Mouse (Mus musculus): ENCODE measurements at regions not wholly inside any gene's neighbourhood (a gene's known extent, or its start where the extent isn't known, plus 50 kb on each side); places are given as distances from the start of the nearest gene placed in this dataset.
A peak's percentile ranks its signal among the peaks of the same experiment; 100 is the strongest.

GRCm38 (mm10) chr13:5440454-5440853 lies 420.8 kb upstream of the Klf6 start:
- ATAC-seq (ENCODE audit: low FRiP score, low TSS enrichment) = no peak
- Histone ChIP-seq H3K9me3 (ENCODE audit: control insufficient read depth, low read length) (no peaks in the 10 kb centered on the region), H3K9ac (replicated peaks; ENCODE audit: low read length) (no peak overlapping the region), H3K4me1 (ENCODE audit: control insufficient read depth, insufficient read depth, low read length) (no peaks in the 10 kb centered on the region), H3K4me3 (replicated peaks; ENCODE audit: low read depth, low read length) (no peak overlapping the region), H3K36me3 (ENCODE audit: control insufficient read depth, insufficient read depth, low read length) (no peaks in the 10 kb centered on the region), H3K27me3 (ENCODE audit: control insufficient read depth, insufficient read depth, low read length) (no peaks in the 10 kb centered on the region), H3K4me2 (ENCODE audit: low read length) (no peak overlapping the region), H3K27ac (replicated peaks; ENCODE audit: low read depth, low read length) (no peak overlapping the region)
- no peak for DNase-seq
- WGBS = 84% methylated on average over 4 of the region's 4 CpGs

GRCm38 (mm10) chr13:5444759-5445478 lies 416.4 kb upstream of the Klf6 start:
- Histone ChIP-seq H3K36me3 (ENCODE audit: control insufficient read depth, insufficient read depth, low read length) (no peaks in the 10 kb centered on the region), H3K4me3 (replicated peaks; ENCODE audit: low read depth, low read length) (no peak overlapping the region), H3K9ac (replicated peaks; ENCODE audit: low read length) (no peak overlapping the region), H3K27ac (replicated peaks; ENCODE audit: low read depth, low read length) (no peak overlapping the region), H3K4me1 (ENCODE audit: control insufficient read depth, insufficient read depth, low read length) (no peaks in the 10 kb centered on the region), H3K9me3 (ENCODE audit: control insufficient read depth, low read length) (no peaks in the 10 kb centered on the region), H3K27me3 (ENCODE audit: control insufficient read depth, insufficient read depth, low read length) (no peaks in the 10 kb centered on the region), H3K4me2 (ENCODE audit: low read length) (no peak overlapping the region)
- WGBS = 84% methylated on average over 5 of the region's 5 CpGs
- DNase-seq = no peak
- no peak for ATAC-seq (ENCODE audit: low FRiP score, low TSS enrichment)

- Histone ChIP-seq H3K4me2 (ENCODE audit: low read length) (no peak overlapping the region), H3K4me1 (ENCODE audit: control insufficient read depth, insufficient read depth, low read length) (no peaks in the 10 kb centered on the region), H3K27ac (replicated peaks; ENCODE audit: low read depth, low read length) (no peak overlapping the region), H3K36me3 (ENCODE audit: control insufficient read depth, insufficient read depth, low read length) (no peaks in the 10 kb centered on the region), H3K27me3 (ENCODE audit: control insufficient read depth, insufficient read depth, low read length) (no peaks in the 10 kb centered on the region), H3K4me3 (replicated peaks; ENCODE audit: low read depth, low read length) (no peak overlapping the region), H3K9ac (replicated peaks; ENCODE audit: low read length) (no peak overlapping the region), H3K9me3 (ENCODE audit: control insufficient read depth, low read length) (no peaks in the 10 kb centered on the region)
- ATAC-seq (ENCODE audit: low FRiP score, low TSS enrichment) (no peak), DNase-seq (no peak)
- 82% methylated on average over 1 of the region's 1 CpGs for WGBS
Measured at GRCm38 (mm10) chr13:5448601-5449000, 412.7 kb upstream of the Klf6 start.

GRCm38 (mm10) chr13:5480779-5481178 lies 380.5 kb upstream of the Klf6 start:
- no peaks in the 10 kb centered on the region for H3K27me3 ChIP-seq (ENCODE audit: control insufficient read depth, insufficient read depth, low read length)
- H3K4me2 ChIP-seq (ENCODE audit: low read length) = no peak overlapping the region
- ATAC-seq (ENCODE audit: low FRiP score, low TSS enrichment) = no peak
- H3K9me3 ChIP-seq (ENCODE audit: control insufficient read depth, low read length) = no peaks in the 10 kb centered on the region
- no peak for DNase-seq
- H3K36me3 ChIP-seq (ENCODE audit: control insufficient read depth, insufficient read depth, low read length) = no peaks in the 10 kb centered on the region
- H3K4me3 ChIP-seq (replicated peaks; ENCODE audit: low read depth, low read length) = no peak overlapping the region
- WGBS = 66% methylated on average over 2 of the region's 2 CpGs
- H3K4me1 ChIP-seq (ENCODE audit: control insufficient read depth, insufficient read depth, low read length) = no peaks in the 10 kb centered on the region
- no peak overlapping the region for H3K27ac ChIP-seq (replicated peaks; ENCODE audit: low read depth, low read length)
- no peak overlapping the region for H3K9ac ChIP-seq (replicated peaks; ENCODE audit: low read length)

- Histone ChIP-seq H3K4me2 (ENCODE audit: low read length) (no peak overlapping the region), H3K4me3 (replicated peaks; ENCODE audit: low read depth, low read length) (no peak overlapping the region), H3K9me3 (ENCODE audit: control insufficient read depth, low read length) (no peaks in the 10 kb centered on the region), H3K36me3 (ENCODE audit: control insufficient read depth, insufficient read depth, low read length) (no peaks in the 10 kb centered on the region), H3K4me1 (ENCODE audit: control insufficient read depth, insufficient read depth, low read length) (no peaks in the 10 kb centered on the region), H3K27me3 (ENCODE audit: control insufficient read depth, insufficient read depth, low read length) (no peaks in the 10 kb centered on the region), H3K27ac (replicated peaks; ENCODE audit: low read depth, low read length) (no peak overlapping the region), H3K9ac (replicated peaks; ENCODE audit: low read length) (no peak overlapping the region)
- no peak for ATAC-seq (ENCODE audit: low FRiP score, low TSS enrichment)
- DNase-seq = no peak
- 89% methylated on average over 1 of the region's 1 CpGs for WGBS
Measured at GRCm38 (mm10) chr13:5492266-5492665, 369.0 kb upstream of the Klf6 start.

- DNase-seq (peak; percentile 13), ATAC-seq (ENCODE audit: low FRiP score, low TSS enrichment) (no peak)
- no peak overlapping the region for H3K9ac ChIP-seq (replicated peaks; ENCODE audit: low read length)
- H3K4me1 ChIP-seq (ENCODE audit: control insufficient read depth, insufficient read depth, low read length) = no peaks in the 10 kb centered on the region
- H3K4me3 ChIP-seq (replicated peaks; ENCODE audit: low read depth, low read length) = no peak overlapping the region
- H3K27me3 ChIP-seq (ENCODE audit: control insufficient read depth, insufficient read depth, low read length) = no peaks in the 10 kb centered on the region
- H3K9me3 ChIP-seq (ENCODE audit: control insufficient read depth, low read length) = no peaks in the 10 kb centered on the region
- H3K4me2 ChIP-seq (ENCODE audit: low read length) = no peak overlapping the region
- H3K27ac ChIP-seq (replicated peaks; ENCODE audit: low read depth, low read length) = no peak overlapping the region
- no peaks in the 10 kb centered on the region for H3K36me3 ChIP-seq (ENCODE audit: control insufficient read depth, insufficient read depth, low read length)
Measured at GRCm38 (mm10) chr13:5497535-5497934, 363.7 kb upstream of the Klf6 start.

GRCm38 (mm10) chr13:5511784-5512183 lies 349.5 kb upstream of the Klf6 start:
- H3K9me3 ChIP-seq (ENCODE audit: control insufficient read depth, low read length) = no peaks in the 10 kb centered on the region
- no peak overlapping the region for H3K4me2 ChIP-seq (ENCODE audit: low read length)
- ATAC-seq (ENCODE audit: low FRiP score, low TSS enrichment) (no peak), DNase-seq (no peak)
- no peaks in the 10 kb centered on the region for H3K36me3 ChIP-seq (ENCODE audit: control insufficient read depth, insufficient read depth, low read length)
- H3K4me1 ChIP-seq (ENCODE audit: control insufficient read depth, insufficient read depth, low read length) = no peaks in the 10 kb centered on the region
- H3K9ac ChIP-seq (replicated peaks; ENCODE audit: low read length) = no peak overlapping the region
- H3K4me3 ChIP-seq (replicated peaks; ENCODE audit: low read depth, low read length) = no peak overlapping the region
- H3K27me3 ChIP-seq (ENCODE audit: control insufficient read depth, insufficient read depth, low read length) = no peaks in the 10 kb centered on the region
- H3K27ac ChIP-seq (replicated peaks; ENCODE audit: low read depth, low read length) = no peak overlapping the region

GRCm38 (mm10) chr13:5515552-5515951 lies 345.7 kb upstream of the Klf6 start:
- no peak overlapping the region for H3K27ac ChIP-seq (replicated peaks; ENCODE audit: low read depth, low read length)
- 72% methylated on average over 2 of the region's 2 CpGs for WGBS
- no peak overlapping the region for H3K4me2 ChIP-seq (ENCODE audit: low read length)
- no peak overlapping the region for H3K4me3 ChIP-seq (replicated peaks; ENCODE audit: low read depth, low read length)
- H3K9ac ChIP-seq (replicated peaks; ENCODE audit: low read length) = no peak overlapping the region
- DNase-seq (peak; percentile 28), ATAC-seq (ENCODE audit: low FRiP score, low TSS enrichment) (no peak)
- H3K36me3 ChIP-seq (ENCODE audit: control insufficient read depth, insufficient read depth, low read length) = no peaks in the 10 kb centered on the region
- H3K9me3 ChIP-seq (ENCODE audit: control insufficient read depth, low read length) = no peaks in the 10 kb centered on the region
- H3K4me1 ChIP-seq (ENCODE audit: control insufficient read depth, insufficient read depth, low read length) = no peaks in the 10 kb centered on the region
- no peaks in the 10 kb centered on the region for H3K27me3 ChIP-seq (ENCODE audit: control insufficient read depth, insufficient read depth, low read length)

- no peak for DNase-seq
- no peaks in the 10 kb centered on the region for H3K9me3 ChIP-seq (ENCODE audit: control insufficient read depth, low read length)
- no peaks in the 10 kb centered on the region for H3K27me3 ChIP-seq (ENCODE audit: control insufficient read depth, insufficient read depth, low read length)
- 87% methylated on average over 2 of the region's 2 CpGs for whole genome bisulfite sequencing
- no peak for ATAC-seq (ENCODE audit: low FRiP score, low TSS enrichment)
- no peak overlapping the region for H3K4me2 ChIP-seq (ENCODE audit: low read length)
- no peaks in the 10 kb centered on the region for H3K36me3 ChIP-seq (ENCODE audit: control insufficient read depth, insufficient read depth, low read length)
- no peak overlapping the region for H3K9ac ChIP-seq (replicated peaks; ENCODE audit: low read length)
- H3K4me3 ChIP-seq (replicated peaks; ENCODE audit: low read depth, low read length) = no peak overlapping the region
- no peak overlapping the region for H3K27ac ChIP-seq (replicated peaks; ENCODE audit: low read depth, low read length)
- H3K4me1 ChIP-seq (ENCODE audit: control insufficient read depth, insufficient read depth, low read length) = no peaks in the 10 kb centered on the region
Measured at GRCm38 (mm10) chr13:5516088-5516487, 345.2 kb upstream of the Klf6 start.

All from midbrain, embryonic 14.5 days (tissue).